Mouse (Mus musculus) embryonic fibroblast, embryonic 13.5 days (primary cell): ENCODE data around the gene Map3k5.

Experiments used
- CTCF ChIP-seq: IDR thresholded peaks from 2 replicates; pipeline ENCODE4 v1.5.1; 2011; ENCODE audit warnings: mild to moderate bottlenecking, control low read depth, low read length, moderate library complexity, borderline replicate concordance; ENCODE audit not compliant: insufficient read depth
- POLR2A ChIP-seq: IDR thresholded peaks from 2 replicates; pipeline ENCODE4 v1.6.1; 2011; ENCODE audit warnings: low read depth, mild to moderate bottlenecking, control low read depth, low read length, moderate library complexity

DNA sequence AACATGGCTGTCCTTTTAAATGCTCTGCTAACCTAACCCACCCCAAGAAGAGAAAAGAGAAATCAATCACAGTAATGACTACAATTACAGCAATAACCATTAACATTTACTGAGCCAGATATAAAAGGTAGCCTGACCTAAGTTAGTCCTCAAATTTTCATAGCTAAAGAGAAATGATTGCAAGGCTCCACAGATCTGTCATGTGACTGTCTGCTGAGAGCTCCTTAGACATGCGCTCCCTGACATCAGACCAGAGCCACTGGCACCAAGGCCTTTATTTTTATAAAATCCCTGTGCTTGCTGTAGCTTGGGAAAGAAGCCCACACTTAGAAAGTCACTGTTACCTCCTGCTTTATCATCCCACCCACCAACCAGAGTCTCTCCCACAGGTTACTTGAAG lies 202.2 kb downstream of the Map3k5 start:
- no peak for TF ChIP-seq POLR2A
- TF ChIP-seq CTCF: no peak
